Mouse (Mus musculus): ENCODE measurements around the gene Nkapd1.

DNA sequence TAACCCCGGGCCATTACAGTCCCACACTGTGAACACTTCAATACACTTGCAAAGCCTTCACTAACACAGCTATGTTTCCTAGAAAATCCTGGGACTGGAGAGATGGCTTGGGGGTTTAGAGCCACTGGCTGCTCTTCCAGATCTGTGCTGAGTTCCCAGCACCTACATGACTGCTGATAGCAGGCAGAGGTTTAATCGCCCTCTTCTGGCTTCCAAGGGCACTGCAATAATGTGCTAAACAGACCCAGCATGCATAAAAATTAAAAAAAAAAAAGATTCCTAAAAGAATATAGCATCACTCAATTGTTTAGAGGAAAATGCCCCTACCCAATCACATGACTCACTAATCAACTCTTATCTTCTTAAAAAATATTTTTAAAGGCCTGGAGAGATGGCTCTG lies 15.8 kb upstream of the Nkapd1 start:
- TF ChIP-seq CTCF (conservative IDR thresholded peaks at IDR 0.05; ENCODE audit: insufficient read depth, insufficient read length, low read depth, low read length) (peak; percentile 47), POLR2A (IDR thresholded peaks at IDR 0.05; ENCODE audit: low read depth, low read length) (no peak)

Data from kidney, adult 2 months (tissue).